Mouse (Mus musculus): ENCODE measurements around the gene Ripor2.

- TF ChIP-seq CTCF (IDR thresholded peaks at IDR 0.05; ENCODE audit: extremely low read depth, insufficient read length, insufficient replicate concordance, low read depth, low read length): no peak
- TF ChIP-seq POLR2A (IDR thresholded peaks at IDR 0.05; ENCODE audit: low read depth, low read length): no peak
Measured at GRCm38 (mm10) chr13:24578317-24578716, 3.7 kb upstream of the Ripor2 start.
